Mouse (Mus musculus): ENCODE results near the gene Ap1s3. TPM values are rescaled to one million over a fixed set of nuclear protein-coding genes. Genes with fewer than 3 reads are reported as not detected.
"Not testable (repeated sequence)": the region's sequence is repeated elsewhere in the genome, so short reads cannot be mapped to it uniquely, and the experiment has no call there.

Gene Ap1s3
- polyA plus RNA-seq, 1 experiment from 2014 or later: not detected

DNA sequence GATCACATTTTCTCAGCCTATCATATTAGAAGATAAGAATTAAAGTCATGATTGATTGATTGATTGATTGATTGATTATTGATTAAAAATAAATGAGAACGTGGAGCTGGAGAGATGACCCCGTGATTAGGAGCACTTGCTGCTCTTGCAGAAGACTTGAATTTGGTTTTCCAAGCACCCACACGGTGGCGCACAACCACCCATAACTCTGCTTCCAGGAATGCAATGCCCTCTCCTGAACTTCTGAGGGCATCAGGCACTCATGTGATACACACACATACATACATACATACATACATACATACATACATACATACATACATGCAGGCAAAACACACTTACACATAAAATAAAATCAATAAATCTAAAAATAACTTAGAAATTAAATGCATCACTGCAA is 45.6 kb downstream of the Ap1s3 start:
- no peak overlapping the region for H3K4me2 ChIP-seq

DNA sequence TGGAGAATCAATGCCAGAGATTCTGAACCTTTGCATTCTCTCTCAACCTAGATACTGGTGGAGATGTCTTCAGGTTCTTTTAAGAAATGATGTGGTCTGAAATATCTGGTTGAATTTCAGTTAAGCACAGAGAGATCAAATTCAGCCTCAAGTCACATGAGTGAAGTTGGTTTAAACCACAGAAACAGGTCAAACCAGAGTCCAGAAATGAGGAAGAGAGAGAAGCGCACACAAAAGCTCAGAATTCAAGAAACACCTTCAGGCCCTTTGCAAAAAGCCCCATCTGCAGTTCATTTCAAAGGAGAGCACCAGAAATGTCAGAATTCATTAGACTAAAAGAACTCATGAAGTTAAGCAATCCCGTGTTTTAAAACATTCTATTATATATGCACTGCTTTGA is 52.3 kb downstream of the Ap1s3 start:
- H3K9ac ChIP-seq: no peak overlapping the region
- H3K36me3 ChIP-seq: no peaks in the 10 kb centered on the region
- no peaks in the 10 kb centered on the region for H3K4me1 ChIP-seq (replicated peaks)
- no peak overlapping the region for H3K27ac ChIP-seq (replicated peaks)
- ATAC-seq (ENCODE audit: low read depth): no peak
- H3K9me3 ChIP-seq: peaks cover 4% of the 10 kb centered on the region; the same call in 1 of the 2 replicates
- H3K4me3 ChIP-seq: no peak overlapping the region
- no peak overlapping the region for H3K4me2 ChIP-seq
- 95% methylated on average over 2 of the region's 2 CpGs for WGBS
- no peaks in the 10 kb centered on the region for H3K27me3 ChIP-seq

More for the DNA sequence above, 45.6 kb downstream of the Ap1s3 start:
- Histone ChIP-seq H3K4me1 (replicated peaks) (no peaks in the 10 kb centered on the region), H3K4me3 (no peak overlapping the region), H3K36me3 (no peaks in the 10 kb centered on the region), H3K9ac (no peak overlapping the region), H3K27me3 (no peaks in the 10 kb centered on the region), H3K9me3 (no peaks in the 10 kb centered on the region), H3K27ac (replicated peaks) (no peak overlapping the region)
- WGBS: 67% methylated on average over 4 of the region's 4 CpGs
- no peak for ATAC-seq (ENCODE audit: low read depth)

DNA sequence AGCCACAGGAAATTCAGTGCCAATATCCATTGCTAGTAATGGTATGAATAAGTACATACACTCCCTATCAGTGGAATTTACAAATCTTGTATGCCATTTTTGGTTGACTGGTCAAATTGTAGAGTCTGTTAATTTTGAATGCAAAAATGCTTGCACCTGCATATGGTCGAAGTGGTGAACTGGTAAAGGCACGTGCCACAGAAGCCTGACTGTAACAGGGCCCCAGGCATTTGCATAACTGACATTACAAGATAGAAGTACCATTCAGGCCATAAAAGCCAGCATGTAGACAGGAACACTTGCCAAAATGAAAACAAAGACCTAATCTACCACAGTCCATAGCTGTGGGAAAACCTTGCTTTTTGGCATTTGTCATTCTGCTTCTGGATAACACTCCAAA is 55.3 kb downstream of the Ap1s3 start:
- ATAC-seq (ENCODE audit: low read depth): no peak
- no peak overlapping the region for H3K4me3 ChIP-seq
- no peaks in the 10 kb centered on the region for H3K4me1 ChIP-seq (replicated peaks)
- H3K27me3 ChIP-seq: no peaks in the 10 kb centered on the region
- WGBS: 61% methylated on average over 2 of the region's 2 CpGs
- no peak overlapping the region for H3K9ac ChIP-seq
- no peak overlapping the region for H3K4me2 ChIP-seq
- no peaks in the 10 kb centered on the region for H3K36me3 ChIP-seq
- H3K27ac ChIP-seq (replicated peaks): no peak overlapping the region
- peaks cover 5% of the 10 kb centered on the region; the same call in 1 of the 2 replicates for H3K9me3 ChIP-seq

DNA sequence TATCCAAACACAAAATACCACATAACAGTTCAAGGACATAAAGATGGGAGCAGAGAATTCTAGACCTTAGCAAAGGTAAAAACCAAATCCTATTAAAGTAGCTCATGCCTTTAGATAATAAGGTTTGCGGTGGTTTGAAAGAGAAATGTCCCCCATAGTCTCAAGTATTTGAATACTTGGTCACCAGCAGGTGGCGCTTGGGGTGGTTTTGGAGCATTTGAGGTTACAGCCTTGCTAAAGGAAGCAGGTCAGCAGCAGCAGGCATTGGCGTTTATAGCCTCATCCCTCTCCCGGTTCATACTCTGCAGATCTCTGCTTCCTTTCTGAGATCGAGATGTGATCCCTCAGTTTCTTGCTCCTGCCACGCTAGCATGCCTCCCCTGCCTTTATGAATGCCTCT is 57.3 kb downstream of the Ap1s3 start:
- H3K27me3 ChIP-seq: no peaks in the 10 kb centered on the region
- H3K4me2 ChIP-seq: no peak overlapping the region
- ATAC-seq (ENCODE audit: low read depth): no peak
- no peak overlapping the region for H3K4me3 ChIP-seq
- H3K4me1 ChIP-seq (replicated peaks): no peaks in the 10 kb centered on the region
- no peaks in the 10 kb centered on the region for H3K36me3 ChIP-seq
- 92% methylated on average over 6 of the region's 6 CpGs for WGBS
- no peak overlapping the region for H3K27ac ChIP-seq (replicated peaks)
- H3K9me3 ChIP-seq: peaks cover 5% of the 10 kb centered on the region; the same call in 1 of the 2 replicates
- no peak overlapping the region for H3K9ac ChIP-seq

DNA sequence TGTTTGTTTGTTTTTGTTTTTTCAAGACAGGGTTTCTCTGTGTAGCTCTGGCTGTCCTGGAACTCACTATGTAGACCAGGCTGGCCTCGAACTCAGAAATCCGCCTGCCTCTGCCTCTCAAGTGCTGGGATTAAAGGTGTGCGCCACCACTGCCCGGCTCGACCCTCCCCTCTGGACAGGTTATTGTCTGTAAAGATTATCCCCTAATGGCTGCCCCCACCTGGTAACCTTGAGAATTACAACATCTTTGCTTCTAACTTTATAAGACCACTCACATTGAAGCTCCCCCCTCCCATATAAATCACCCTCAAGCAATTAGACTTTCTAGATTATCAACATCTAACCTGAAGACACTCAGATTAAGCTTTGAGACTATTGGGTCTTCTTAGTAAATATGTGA is 60.5 kb downstream of the Ap1s3 start:
- WGBS: 97% methylated on average over 5 of the region's 5 CpGs
- H3K9me3 ChIP-seq; H3K36me3 ChIP-seq; H3K9ac ChIP-seq; ATAC-seq (ENCODE audit: low read depth); H3K27me3 ChIP-seq; H3K4me2 ChIP-seq; H3K4me1 ChIP-seq (replicated peaks); H3K4me3 ChIP-seq; H3K27ac ChIP-seq (replicated peaks): not testable (repeated sequence)

DNA sequence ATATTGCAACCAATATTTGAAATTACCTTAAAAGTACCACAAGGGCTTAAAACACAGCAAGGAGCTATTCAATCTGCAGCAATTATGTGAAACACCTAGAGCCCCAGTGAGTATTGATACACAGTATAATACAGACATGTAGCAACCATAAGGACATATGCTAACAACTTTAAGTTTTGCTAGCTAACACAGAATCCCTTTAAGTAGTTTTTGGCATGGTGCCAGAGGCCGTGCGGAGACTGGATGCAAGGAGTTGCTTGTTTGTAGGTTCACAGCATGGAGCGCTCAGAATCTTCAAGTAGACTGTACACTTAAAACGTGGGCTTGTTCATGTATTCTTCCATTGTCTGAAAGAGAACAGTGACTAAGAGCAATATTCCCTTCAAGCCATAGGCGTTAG is 62.9 kb downstream of the Ap1s3 start:
- not testable (repeated sequence) for H3K4me2 ChIP-seq; H3K9ac ChIP-seq; H3K4me3 ChIP-seq; H3K36me3 ChIP-seq; H3K4me1 ChIP-seq (replicated peaks); H3K27me3 ChIP-seq; ATAC-seq (ENCODE audit: low read depth); H3K9me3 ChIP-seq; H3K27ac ChIP-seq (replicated peaks)
- 49% methylated on average over 5 of the region's 5 CpGs for WGBS

DNA sequence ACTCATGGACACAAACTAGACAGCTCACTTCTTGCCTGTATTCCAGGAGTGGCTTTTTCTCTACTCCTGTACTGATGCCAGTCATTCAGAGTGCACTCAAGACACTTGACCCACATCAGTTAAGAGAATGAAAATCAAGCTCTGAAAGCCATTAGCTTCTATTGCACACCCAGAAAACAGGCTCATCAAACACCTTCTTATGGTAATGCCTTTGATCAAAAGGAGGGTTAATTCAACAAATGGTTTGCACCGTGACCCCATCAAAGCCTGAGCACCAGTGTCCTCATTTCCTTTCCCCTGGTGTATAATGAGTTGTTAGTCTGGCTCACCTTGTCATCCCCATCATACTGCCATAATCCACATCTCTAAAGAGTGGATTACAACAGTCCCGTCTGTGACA is 69.3 kb downstream of the Ap1s3 start:
- 55% methylated on average over 2 of the region's 2 CpGs for WGBS
- Histone ChIP-seq H3K36me3 (no peaks in the 10 kb centered on the region), H3K9me3 (no peaks in the 10 kb centered on the region; the same call in 1 of the 2 replicates), H3K4me3 (no peak overlapping the region), H3K4me1 (replicated peaks) (peaks cover 11% of the 10 kb centered on the region), H3K9ac (no peak overlapping the region), H3K27me3 (no peaks in the 10 kb centered on the region), H3K4me2 (no peak overlapping the region), H3K27ac (replicated peaks) (no peak overlapping the region)
- ATAC-seq (ENCODE audit: low read depth): no peak

DNA sequence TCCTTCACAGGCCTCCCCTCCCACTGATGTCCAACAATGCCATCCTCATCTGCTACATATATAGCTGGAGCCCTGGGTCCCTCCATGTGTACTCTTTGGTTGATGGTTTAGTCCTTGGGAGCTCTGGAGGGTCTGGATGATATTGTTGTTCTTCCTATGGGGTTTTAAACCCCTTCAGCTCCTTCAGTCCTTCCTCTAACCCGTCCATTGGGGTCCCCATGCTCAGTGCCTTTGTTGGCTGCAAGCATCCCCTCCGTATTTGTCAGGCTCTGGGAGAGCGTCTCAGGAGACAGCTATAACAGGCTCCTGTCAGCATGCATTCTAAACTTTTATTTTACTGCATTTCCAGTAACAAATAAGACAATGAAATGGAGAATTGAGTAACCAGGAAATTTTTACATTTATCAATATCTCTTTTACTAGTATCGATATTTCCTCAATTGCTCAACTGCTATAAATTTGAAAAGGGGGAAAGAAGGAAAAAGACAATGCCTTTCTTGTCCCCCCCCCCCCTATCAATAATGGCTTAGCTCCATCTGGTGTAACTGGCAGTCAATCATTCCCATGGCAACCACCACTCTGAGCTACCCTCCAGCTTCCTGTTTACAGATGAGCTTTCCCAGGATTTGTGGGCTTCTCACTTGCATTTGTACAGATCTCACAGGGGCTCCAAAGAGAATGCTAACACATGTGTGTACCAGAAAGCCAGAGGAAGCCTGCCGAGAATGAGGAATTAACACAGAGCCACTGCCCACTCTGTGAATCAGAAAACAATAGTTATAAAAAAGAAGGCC is 73.2 kb downstream of the Ap1s3 start:
- 22% methylated on average over 5 of the region's 5 CpGs for WGBS

DNA sequence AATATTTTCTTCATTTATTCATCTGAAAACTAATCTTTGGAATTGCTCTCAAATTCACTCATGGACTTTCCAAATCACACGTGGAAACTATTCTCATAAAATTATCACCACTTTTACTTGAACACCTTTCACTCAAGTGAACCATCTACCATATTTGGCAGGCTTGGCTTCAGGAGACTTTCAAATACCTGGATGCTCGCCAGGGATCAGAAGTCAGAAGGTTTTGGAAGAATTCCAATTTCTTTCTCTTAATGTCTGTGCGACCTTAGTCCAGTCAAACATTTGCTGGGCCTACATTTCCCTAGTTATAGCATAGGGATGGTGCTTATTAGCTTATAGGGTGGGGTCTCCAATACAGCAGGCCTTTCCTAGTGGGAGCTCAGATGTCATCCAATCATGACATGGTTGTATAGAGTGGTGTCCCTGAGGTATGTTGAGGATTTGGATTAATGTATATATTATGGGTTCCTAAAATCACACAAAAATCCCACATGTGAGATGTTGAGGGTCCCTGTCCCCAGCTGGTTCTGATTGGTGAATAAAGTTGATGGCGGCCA is 79.0 kb downstream of the Ap1s3 start:
- Histone ChIP-seq H3K27me3 (no peaks in the 10 kb centered on the region), H3K4me1 (replicated peaks) (0 out of 2 replicates have a peak, but pooled peaks cover 2% of the 10 kb centered on the region), H3K9me3 (no peaks in the 10 kb centered on the region), H3K27ac (replicated peaks) (no peak overlapping the region), H3K36me3 (no peaks in the 10 kb centered on the region), H3K4me2 (no peak overlapping the region), H3K9ac (no peak overlapping the region), H3K4me3 (no peak overlapping the region)
- ATAC-seq (ENCODE audit: low read depth): no peak
- WGBS: 87% methylated on average over 4 of the region's 4 CpGs

More for the DNA sequence above, 73.2 kb downstream of the Ap1s3 start:
- Histone ChIP-seq H3K4me2 (no peak overlapping the region), H3K4me3 (no peak overlapping the region), H3K36me3 (no peaks in the 10 kb centered on the region), H3K4me1 (replicated peaks) (peaks cover 11% of the 10 kb centered on the region), H3K9me3 (no peaks in the 10 kb centered on the region), H3K27me3 (no peaks in the 10 kb centered on the region), H3K9ac (no peak overlapping the region), H3K27ac (replicated peaks) (peak overlapping the region; percentile 81)
- peak; percentile 97 for ATAC-seq (ENCODE audit: low read depth)

DNA sequence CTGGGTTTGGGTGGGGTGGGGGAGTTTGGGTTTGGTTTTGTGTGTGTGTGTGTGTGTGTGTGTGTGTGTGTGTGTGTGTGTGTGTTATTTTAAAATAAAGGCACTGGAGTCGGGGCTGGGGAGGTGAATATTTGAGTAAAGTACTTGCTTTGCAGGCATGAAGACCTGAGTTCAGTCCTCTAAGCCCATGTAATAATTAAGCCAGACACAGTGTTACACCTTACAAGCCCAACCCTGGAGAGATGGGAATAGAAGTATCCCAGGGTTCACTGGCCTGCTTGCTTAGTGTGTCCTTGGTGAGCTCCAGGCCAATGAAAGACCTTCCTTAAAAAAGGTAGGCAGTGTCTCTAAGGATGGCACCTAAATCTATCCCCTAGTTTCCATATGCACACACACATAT is 80.7 kb downstream of the Ap1s3 start:
- Histone ChIP-seq H3K27ac (replicated peaks) (no peak overlapping the region), H3K4me2 (no peak overlapping the region), H3K27me3 (no peaks in the 10 kb centered on the region), H3K9me3 (no peaks in the 10 kb centered on the region), H3K36me3 (no peaks in the 10 kb centered on the region), H3K4me3 (no peak overlapping the region), H3K4me1 (replicated peaks) (0 out of 2 replicates have a peak, but pooled peaks cover 2% of the 10 kb centered on the region), H3K9ac (no peak overlapping the region)
- no peak for ATAC-seq (ENCODE audit: low read depth)
- 91% methylated on average over 1 of the region's 1 CpGs for WGBS

DNA sequence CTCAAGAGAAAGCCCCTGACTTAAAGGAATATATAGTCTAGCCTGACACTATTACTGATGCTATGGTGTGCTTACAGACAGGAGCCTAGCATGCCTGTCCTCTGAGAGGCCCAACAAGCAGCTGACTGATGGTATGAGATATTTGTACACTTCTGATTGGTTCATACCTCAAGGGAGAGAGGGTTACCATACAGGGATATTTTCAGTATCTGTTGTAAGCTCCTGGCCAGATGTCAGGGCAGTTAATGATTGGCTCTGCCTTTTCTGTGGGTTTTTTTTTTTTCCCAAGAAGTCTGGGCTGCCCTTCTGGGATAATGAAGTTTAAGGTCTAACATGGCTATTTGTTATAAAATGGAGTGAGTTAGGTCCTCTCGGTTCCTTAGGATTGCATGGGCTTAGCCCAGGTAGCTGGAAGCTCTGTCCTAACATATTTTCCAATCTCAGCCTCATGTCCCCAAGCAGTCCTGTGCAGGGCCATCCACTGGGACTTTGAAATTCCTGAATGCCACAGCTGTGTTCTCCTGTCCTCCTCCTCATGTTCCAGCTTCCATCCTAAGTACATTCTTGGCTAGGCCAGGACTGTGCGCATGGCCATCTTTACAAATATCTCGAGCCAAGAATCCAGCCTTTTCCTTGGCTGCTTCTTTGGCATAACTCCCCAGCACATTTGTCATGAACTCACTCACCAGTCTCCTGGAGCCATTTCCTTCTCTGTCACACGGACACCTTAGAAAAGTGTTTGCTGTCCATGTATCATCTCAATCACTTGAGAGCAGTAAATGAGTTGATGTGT is 81.6 kb downstream of the Ap1s3 start:
- Histone ChIP-seq H3K9ac (no peak overlapping the region), H3K27me3 (no peaks in the 10 kb centered on the region), H3K4me3 (no peak overlapping the region), H3K27ac (replicated peaks) (no peak overlapping the region), H3K4me1 (replicated peaks) (0 out of 2 replicates have a peak, but pooled peaks cover 2% of the 10 kb centered on the region), H3K4me2 (no peak overlapping the region), H3K36me3 (no peaks in the 10 kb centered on the region), H3K9me3 (no peaks in the 10 kb centered on the region)
- WGBS: 87% methylated on average over 4 of the region's 4 CpGs
- no peak for ATAC-seq (ENCODE audit: low read depth)

DNA sequence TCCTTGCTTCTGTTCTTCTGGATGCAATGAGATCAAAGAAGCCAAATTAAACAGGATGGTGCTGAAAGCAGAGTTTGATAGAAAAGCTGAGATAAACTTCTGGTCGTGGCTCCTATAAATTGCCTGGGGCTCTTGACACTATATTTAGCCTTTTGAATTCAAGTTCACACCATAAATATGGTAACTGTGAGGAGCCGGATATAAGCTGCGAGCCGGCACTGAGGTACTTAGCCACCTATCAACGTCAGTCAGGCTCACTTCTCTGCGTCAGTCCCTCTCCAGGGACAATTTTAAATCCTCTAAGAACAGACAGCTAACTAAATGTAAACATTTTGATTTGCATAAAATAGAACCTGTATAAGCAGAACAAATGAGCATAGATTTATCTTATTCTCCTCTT is 82.3 kb downstream of the Ap1s3 start:
- 51% methylated on average over 6 of the region's 6 CpGs for WGBS
- Histone ChIP-seq H3K36me3 (no peaks in the 10 kb centered on the region), H3K4me3 (no peak overlapping the region), H3K4me2 (no peak overlapping the region), H3K27ac (replicated peaks) (no peak overlapping the region), H3K9me3 (no peaks in the 10 kb centered on the region), H3K9ac (no peak overlapping the region), H3K4me1 (replicated peaks) (0 out of 2 replicates have a peak, but pooled peaks cover 2% of the 10 kb centered on the region), H3K27me3 (no peaks in the 10 kb centered on the region)
- no peak for ATAC-seq (ENCODE audit: low read depth)
